9 mouse cellular contexts compared by ENCODE assay signal in the genomic region with DNA sequence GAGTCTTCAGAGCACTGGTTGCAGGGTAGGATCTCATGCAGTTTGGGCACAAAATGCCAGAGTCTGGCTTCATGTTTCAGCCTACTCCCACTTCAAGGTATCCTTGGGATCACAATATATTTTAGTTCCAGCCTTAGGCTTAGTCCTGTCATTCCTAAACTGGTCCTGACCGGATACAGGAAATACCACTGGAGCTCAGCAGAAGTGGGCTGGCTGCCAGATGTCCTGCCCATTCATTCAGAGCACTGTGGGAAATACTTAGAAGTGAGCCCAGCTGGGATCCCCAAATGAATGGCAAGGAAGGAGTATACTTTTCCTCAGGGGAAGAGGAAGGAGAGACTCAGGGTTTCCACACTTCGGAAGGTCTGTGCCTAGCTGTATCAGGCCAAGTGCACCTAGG. TPM values are rescaled to one million over a fixed set of nuclear protein-coding genes. Genes with fewer than 3 reads are reported as not detected.
DNase-seq lines count a peak whose midpoint lies in the region; ATAC-seq lines count a peak whose summit lies in the region.
"Had no signal": no experiment of that assay in that cellular context is flagged by ENCODE, and none has a peak within 500 bp of the region (broad histone marks: within the 10 kb centered on the region; RNA-seq: fewer than 3 reads in every experiment).

No protein-coding gene starts in this region.

- peak; percentile 46 for DNase-seq in neural tube, embryonic 10.5 days (ENCODE audit: extremely low spot score, low spot score)
- DNase-seq in heart, postnatal 4 days: peak; percentile 79
- no peak for DNase-seq in cerebellum, adult 18-20 months
- no peak for DNase-seq in layer of hippocampus, adult 8-10 months (ENCODE audit: low spot score in 2 of 2)

- H3K4me1 ChIP-seq in neural tube, embryonic 15.5 days: peaks cover 9% of the 10 kb centered on the region; the same call in 1 of the 2 replicates
- peaks cover 45% of the 10 kb centered on the region for H3K4me1 ChIP-seq in limb, embryonic 12.5 days (replicated peaks)
- peaks cover 25% of the 10 kb centered on the region for H3K4me1 ChIP-seq in neural tube, embryonic 13.5 days (replicated peaks)

- H3K36me3 ChIP-seq in neural tube, embryonic 15.5 days: no peaks in the 10 kb centered on the region
- peaks cover 42% of the 10 kb centered on the region for H3K36me3 ChIP-seq in limb, embryonic 12.5 days
- no peaks in the 10 kb centered on the region for H3K36me3 ChIP-seq in neural tube, embryonic 13.5 days
- H3K36me3 ChIP-seq: G1E had no signal

- H3K27ac ChIP-seq in neural tube, embryonic 15.5 days (replicated peaks): no peak overlapping the region; the same call in 1 of the 2 replicates
- H3K27ac ChIP-seq in limb, embryonic 12.5 days: peak overlapping the region; percentile 84
- peak overlapping the region; percentile 53 for H3K27ac ChIP-seq in neural tube, embryonic 13.5 days (replicated peaks)

- no peaks in the 10 kb centered on the region for H3K27me3 ChIP-seq in neural tube, embryonic 15.5 days (replicated peaks)
- H3K27me3 ChIP-seq in limb, embryonic 12.5 days: no peaks in the 10 kb centered on the region
- H3K27me3 ChIP-seq in neural tube, embryonic 13.5 days: no peaks in the 10 kb centered on the region

- no peak overlapping the region for H3K4me3 ChIP-seq in neural tube, embryonic 15.5 days (replicated peaks)
- no peak overlapping the region for H3K4me3 ChIP-seq in limb, embryonic 12.5 days (replicated peaks)
- H3K4me3 ChIP-seq in neural tube, embryonic 13.5 days: no peak overlapping the region

- no peaks in the 10 kb centered on the region for H3K9me3 ChIP-seq in neural tube, embryonic 15.5 days (replicated peaks)
- no peaks in the 10 kb centered on the region for H3K9me3 ChIP-seq in limb, embryonic 12.5 days
- no peaks in the 10 kb centered on the region for H3K9me3 ChIP-seq in neural tube, embryonic 13.5 days
- H3K9me3 ChIP-seq: G1E had no signal

- ATAC-seq in neural tube, embryonic 15.5 days (ENCODE audit: low FRiP score): no peak
- 0 out of 2 replicates have a peak, but pooled peaks have one; percentile 7 for ATAC-seq in erythroblast, adult 5-6 weeks (replicated peaks; ENCODE audit: low FRiP score, poor library complexity, severe bottlenecking)
- peak; percentile 78 for ATAC-seq in limb, embryonic 12.5 days (ENCODE audit: insufficient number of reproducible peaks, insufficient read depth, low FRiP score, low TSS enrichment, low read depth)
- peak; percentile 52 for ATAC-seq in neural tube, embryonic 13.5 days (ENCODE audit: low read depth)

- H3K4me2 ChIP-seq in neural tube, embryonic 15.5 days: no peak overlapping the region
- H3K4me2 ChIP-seq in limb, embryonic 12.5 days: no peak overlapping the region
- H3K4me2 ChIP-seq in neural tube, embryonic 13.5 days: no peak overlapping the region

- WGBS in neural tube, embryonic 15.5 days: 35% methylated on average over 2 of the region's 2 CpGs
- WGBS in limb, embryonic 12.5 days: 12% methylated on average over 2 of the region's 2 CpGs
- 24% methylated on average over 2 of the region's 2 CpGs for WGBS in neural tube, embryonic 13.5 days

- no peak overlapping the region for H3K9ac ChIP-seq in neural tube, embryonic 15.5 days (replicated peaks)
- no peak overlapping the region for H3K9ac ChIP-seq in limb, embryonic 12.5 days (replicated peaks)
- no peak overlapping the region for H3K9ac ChIP-seq in neural tube, embryonic 13.5 days

RNA-seq across cellular contexts. Expression of gene Rftn2, which starts 33.3 kb away (rescaled TPM):
- 9.7 and 9.9 TPM in 2 replicates for polyA plus RNA-seq in neural tube, embryonic 15.5 days (2015; fragmentation: Nextera tagmentation; extraction: Ambion mirVana)
- not detected in 2 replicates for total RNA-seq in erythroblast, adult 5-6 weeks (2015; ENCODE audit: low replicate concordance)
- total RNA-seq in erythroblast, adult 5-6 weeks (2017; ENCODE audit: low replicate concordance): 0.17 TPM in 1 of 2 replicates, not detected in the other
- 10 to 100 TPM; 13.7 to 15.0 TPM for total RNA-seq in heart, postnatal 4 days (2021)
- 35.2 and 38.2 TPM in 2 replicates for polyA plus RNA-seq in limb, embryonic 12.5 days (2016; fragmentation: Nextera tagmentation; extraction: Ambion mirVana)
- polyA plus RNA-seq in neural tube, embryonic 13.5 days (2015; fragmentation: Nextera tagmentation; extraction: Ambion mirVana): 9.4 and 12.7 TPM in 2 replicates
- 10 to 100 TPM; 32.0 to 37.6 (median 32.9) TPM for total RNA-seq in layer of hippocampus, adult 8-10 months (2022)

RNA-seq across cellular contexts. Expression of gene Mars2, which starts 43.7 kb away (rescaled TPM):
- 2.4 and 2.5 TPM in 2 replicates for polyA plus RNA-seq in neural tube, embryonic 15.5 days (2015; fragmentation: Nextera tagmentation; extraction: Ambion mirVana)
- 2.1 and 2.3 TPM in 2 replicates for total RNA-seq in erythroblast, adult 5-6 weeks (2015; ENCODE audit: low replicate concordance)
- total RNA-seq in erythroblast, adult 5-6 weeks (2017; ENCODE audit: low replicate concordance): 1.7 and 2.0 TPM in 2 replicates
- total RNA-seq in heart, postnatal 4 days (2021): 1 to 10 TPM; 5.1 to 5.5 TPM
- 2.8 and 3.2 TPM in 2 replicates for polyA plus RNA-seq in limb, embryonic 12.5 days (2016; fragmentation: Nextera tagmentation; extraction: Ambion mirVana)
- 2.4 and 2.6 TPM in 2 replicates for polyA plus RNA-seq in neural tube, embryonic 13.5 days (2015; fragmentation: Nextera tagmentation; extraction: Ambion mirVana)
- total RNA-seq in layer of hippocampus, adult 8-10 months (2022): 1 to 10 TPM; 8.3 to 9.0 (median 8.6) TPM

Comparison
In these comparisons a context has a peak if more than half of its experiments do, and no peak if none do; other contexts are left out.
1. DNase-seq: peak in neural tube, embryonic 10.5 days (single experiment) and heart, postnatal 4 days (single experiment); none in cerebellum, adult 18-20 months (0 of 2) and layer of hippocampus, adult 8-10 months (0 of 2).
2. RNA of gene Rftn2, which starts 33.3 kb away (total RNA-seq): 32.0 to 37.6 TPM in layer of hippocampus, adult 8-10 months and 13.7 to 15.0 TPM in heart, postnatal 4 days; 0.17 TPM in erythroblast, adult 5-6 weeks; every median in the first group is over 10 times any median in the second.